Mouse (Mus musculus) frontal cortex, postnatal 36 days (tissue): ENCODE measurements around the gene Olfml1.

ENCODE experiments used
- DNase-seq, 2 experiments: peaks; one replicate each; pipeline ENCODE4 v3.0.0; 2022; ENCODE audit warnings: low spot score in 2 of 2

Gene Olfml1

DNA sequence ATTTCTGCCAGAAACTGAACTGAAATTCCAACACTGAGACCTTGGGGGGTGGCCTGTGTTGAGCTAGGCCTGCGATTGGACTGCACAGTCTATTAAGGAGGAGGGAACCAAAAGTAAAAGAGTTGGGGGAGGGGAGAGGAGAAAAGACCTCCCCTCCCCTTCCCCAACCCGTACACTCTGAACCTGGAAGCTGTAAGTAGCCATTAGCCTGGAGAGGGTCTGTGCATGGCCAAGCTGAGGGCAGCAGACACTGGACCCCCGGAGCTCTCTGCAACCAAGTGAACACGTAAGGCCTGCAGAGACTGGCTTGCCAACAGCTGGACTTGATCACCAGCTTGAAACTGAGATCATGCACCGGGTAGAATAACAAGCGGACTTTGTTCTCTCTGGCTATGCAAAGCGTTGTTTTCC, at the start of gene Olfml1:
Olfml1 (plus strand) TSS at position 186 of the 411 bp plus-strand sequence.
- DNase-seq: peak; percentile 3 to 9

- DNase-seq: no peak
Measured at GRCm38 (mm10) chr7:107519256-107520025, 47.8 kb upstream of the Olfml1 start.

GRCm38 (mm10) chr7:107521411-107521810, 45.8 kb upstream of the Olfml1 start:
- no peak for DNase-seq

DNA sequence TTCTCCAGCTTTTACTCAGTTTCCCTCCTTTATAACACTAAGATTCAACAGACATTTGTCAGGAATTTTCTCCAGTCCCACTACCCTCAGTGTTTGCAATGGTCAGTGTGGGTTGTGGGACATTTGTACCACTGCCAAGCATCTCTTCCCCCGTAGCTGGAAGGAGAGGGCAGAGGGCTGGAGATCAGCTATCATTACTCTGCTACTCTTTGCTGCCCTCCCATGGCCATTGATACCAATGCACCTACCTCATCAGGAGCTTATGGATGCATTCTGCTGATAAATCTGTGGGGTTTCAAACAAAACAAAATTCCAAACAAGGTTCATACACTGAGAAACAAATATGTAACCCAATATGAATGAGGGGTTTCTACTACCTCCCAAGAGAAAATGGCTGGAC, 40.9 kb upstream of the Olfml1 start:
- peak; percentile 34 to 57 for DNase-seq

GRCm38 (mm10) chr7:107528169-107528772, 39.0 kb upstream of the Olfml1 start:
- no peak for DNase-seq

GRCm38 (mm10) chr7:107529364-107529763, 37.9 kb upstream of the Olfml1 start:
- no peak for DNase-seq

- no peak for DNase-seq
Measured at GRCm38 (mm10) chr7:107535311-107535710, 31.9 kb upstream of the Olfml1 start.

DNA sequence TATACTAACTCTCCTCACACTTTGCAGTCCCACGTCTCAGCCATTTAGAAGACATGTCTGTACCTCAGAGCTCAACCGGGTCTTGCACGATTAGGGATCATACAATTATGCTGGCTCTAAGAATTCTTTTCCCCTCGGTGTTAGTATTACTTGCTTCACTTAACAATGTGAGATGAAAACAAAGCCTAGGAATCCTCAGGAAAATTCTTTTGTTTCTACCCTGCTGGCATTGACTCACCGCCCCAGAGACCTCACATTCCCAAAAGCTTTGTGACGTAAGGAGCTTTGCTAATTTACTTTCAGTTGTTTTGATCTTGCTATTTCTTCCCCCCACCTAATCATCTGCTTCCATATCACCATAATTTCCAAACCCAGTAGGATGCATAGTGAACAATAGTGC, 30.7 kb upstream of the Olfml1 start:
- DNase-seq: no peak

GRCm38 (mm10) chr7:107540034-107540433, 27.2 kb upstream of the Olfml1 start:
- no peak for DNase-seq

- DNase-seq: no peak
Measured at GRCm38 (mm10) chr7:107545011-107545410, 22.2 kb upstream of the Olfml1 start.

DNA sequence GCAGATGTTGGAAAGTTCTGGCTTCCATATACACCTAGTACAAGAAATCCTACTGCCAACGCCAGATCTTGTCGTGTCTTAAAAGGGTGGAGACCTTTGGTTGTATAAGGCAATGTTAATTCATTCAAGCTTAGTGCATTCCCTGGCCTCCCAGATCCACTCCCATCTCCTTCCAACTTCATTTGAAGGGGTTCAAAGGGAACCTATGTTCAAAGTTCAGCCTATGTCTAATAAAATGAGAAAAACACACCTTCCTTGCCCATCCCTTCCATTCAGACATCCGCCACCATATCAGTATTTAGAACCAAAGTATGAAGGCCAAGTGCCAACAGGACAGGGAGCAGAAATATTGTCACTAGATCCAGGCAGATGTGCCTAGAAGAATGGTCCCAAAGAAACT, 19.4 kb upstream of the Olfml1 start:
- DNase-seq: no peak

DNA sequence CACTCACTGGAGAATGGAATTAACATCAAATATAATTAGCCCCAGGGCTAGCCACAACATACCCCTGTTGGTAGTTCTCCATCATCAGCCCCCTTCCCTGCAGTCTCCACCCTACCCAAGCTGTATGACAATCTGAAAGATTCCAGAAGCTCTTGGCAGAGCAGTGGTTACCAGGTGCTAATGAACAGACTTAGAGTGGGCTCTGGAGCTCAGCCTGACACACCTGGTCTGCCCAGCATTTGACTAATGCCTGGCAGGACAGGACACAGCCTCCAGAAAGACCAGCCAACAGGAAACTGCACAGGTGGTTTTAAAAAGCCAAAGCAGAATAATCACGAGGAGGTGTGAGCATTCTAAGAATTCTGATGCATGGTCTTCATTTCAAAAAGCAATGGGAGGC, 13.8 kb upstream of the Olfml1 start:
- no peak for DNase-seq

DNA sequence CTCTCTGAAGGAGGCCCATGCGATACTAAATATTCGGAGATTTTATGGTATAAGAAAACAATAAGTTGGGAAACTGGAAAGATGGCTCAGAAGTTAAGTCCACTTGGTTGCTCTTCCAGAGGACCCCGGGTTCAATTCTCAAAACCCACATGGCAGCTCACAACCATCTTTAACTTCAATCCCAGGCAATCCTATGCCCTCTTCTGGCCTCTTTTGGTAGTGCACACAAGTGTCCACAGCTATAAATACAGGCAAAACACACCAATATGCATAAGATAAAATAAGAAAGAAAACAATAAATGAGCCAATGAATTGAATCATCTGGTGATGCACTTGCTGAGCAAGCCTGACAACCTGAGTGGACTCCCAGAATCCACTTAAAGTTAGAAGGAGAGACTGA, 11.3 kb upstream of the Olfml1 start:
- DNase-seq: no peak

DNA sequence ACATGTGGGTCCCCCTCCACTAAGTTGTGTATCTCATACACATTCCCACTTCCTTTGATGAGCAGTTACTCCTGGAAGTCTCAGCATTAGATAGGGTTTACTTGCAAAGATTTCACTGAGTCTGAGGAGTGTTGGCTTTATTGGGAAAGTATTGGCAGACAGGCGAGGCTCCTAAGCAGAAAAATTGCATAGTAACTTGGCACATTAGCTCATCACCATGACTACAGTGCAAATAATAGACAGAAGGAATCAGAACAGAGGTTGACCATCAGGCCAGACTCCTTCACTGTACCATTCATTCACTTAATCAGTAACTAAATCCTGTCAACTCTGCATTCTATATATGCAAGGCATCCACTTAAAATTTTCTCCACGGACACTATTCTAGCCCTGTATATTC, 6.6 kb upstream of the Olfml1 start:
- no peak for DNase-seq

GRCm38 (mm10) chr7:107561584-107561983, 5.7 kb upstream of the Olfml1 start:
- no peak for DNase-seq

DNA sequence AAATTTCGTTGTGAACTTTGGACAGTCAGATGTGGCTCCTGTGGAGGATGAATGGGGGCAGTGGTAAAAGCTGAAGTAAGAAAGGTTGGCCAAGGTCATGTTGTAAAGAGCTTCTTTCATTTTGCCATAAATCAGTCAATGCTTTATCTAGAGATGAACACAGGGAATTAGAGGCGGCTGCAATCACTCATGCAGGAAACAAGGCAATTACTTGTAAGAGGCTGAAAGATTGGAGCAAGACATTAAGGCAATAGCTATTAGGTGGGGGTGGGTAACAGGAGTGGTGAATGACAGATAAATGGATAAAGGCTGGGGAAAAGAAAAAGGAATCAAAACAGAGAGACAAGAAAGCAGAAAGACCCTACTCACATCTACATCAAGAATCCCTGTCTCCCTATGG, 3.5 kb upstream of the Olfml1 start:
- no peak for DNase-seq

DNA sequence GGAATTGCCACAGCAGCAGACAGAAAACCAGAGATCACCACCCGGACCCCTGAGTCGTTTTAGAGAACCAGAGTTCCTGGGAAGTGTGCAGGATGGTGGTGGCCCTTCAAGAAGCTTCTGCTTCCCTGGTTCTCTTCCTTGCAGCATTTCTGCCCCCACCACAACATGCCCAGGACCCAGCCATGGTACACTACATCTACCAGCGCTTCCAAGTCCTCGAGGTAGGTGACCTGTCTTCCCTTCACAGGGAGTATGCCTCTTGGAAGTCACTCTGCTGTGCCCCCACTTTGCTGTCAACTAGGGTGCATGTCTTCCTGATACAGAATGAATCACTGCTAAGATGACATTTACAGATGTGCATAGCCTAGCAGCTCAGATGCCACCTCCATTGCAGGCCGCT, 428 bp downstream of the Olfml1 start:
- DNase-seq: no peak

DNA sequence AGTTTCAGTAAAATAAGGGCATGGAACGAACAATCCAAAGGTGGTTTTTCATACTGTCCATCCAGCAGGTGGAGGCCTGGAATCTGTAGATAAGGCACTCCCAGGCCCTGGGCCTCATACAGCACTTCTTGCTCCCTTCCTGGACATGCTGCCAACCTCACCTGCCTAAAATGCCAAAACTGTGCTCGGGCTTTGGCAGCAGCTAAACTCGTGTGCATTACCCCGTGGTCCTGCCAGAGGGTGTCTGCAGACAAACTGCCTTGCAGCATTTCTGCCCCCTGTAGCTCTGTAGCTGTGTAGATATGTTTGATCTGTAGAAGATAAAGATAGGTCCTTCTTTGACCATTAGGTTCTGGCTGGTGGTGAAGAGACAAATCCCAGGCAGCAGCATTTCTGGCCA, 1.7 kb downstream of the Olfml1 start:
- no peak for DNase-seq

- no peak for DNase-seq
Measured at GRCm38 (mm10) chr7:107573856-107574255, 6.6 kb downstream of the Olfml1 start.

GRCm38 (mm10) chr7:107574276-107574675, 7.0 kb downstream of the Olfml1 start:
- no peak for DNase-seq

DNA sequence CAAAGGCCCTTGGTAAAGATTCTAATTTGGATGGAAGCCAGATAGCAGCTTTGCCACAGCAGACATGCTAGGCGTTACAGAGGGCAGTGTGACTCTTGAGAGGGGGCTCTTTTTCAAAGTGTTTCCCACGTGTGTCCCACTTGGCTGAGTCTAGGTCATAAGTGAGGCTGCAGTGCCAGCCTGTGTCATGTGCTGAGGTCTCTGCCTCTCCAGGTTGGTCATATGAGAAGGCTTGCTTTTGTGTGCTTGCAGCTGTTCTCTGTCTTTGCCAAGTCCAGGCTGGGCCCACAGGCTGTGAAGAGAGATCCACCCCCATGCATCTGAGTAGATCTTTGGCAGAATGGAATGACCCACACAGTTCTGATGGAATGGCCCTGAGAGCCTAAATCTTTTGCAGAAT, 25.4 kb downstream of the Olfml1 start:
- peak; percentile 12 to 15 for DNase-seq

DNA sequence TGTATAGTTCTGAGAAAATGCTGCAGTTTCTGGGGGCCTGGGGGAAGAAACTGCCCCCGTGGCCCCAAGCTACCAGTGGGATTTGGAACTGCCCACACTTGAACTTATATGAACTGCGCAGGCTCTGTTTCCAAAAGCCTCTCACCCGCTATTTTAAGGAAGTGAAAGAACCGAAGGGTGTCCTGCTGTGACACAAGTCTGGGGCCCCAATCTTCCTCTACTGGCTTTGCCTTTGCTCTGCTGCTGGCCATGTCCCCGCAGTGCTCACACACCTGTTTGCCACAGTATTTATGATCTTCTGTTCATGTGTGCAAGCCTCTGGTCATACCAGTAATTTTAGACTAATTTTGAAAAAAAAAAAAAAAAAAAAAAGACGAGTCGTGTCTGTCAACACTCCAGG, 26.7 kb downstream of the Olfml1 start:
- DNase-seq: no peak

- DNase-seq: peak; percentile 31 to 34
Measured at GRCm38 (mm10) chr7:107594325-107594856, 27.1 kb downstream of the Olfml1 start.
